Mouse (Mus musculus): ENCODE results near the gene Cdkn2aipnl. TPM values are rescaled to one million over a fixed set of nuclear protein-coding genes. Genes with fewer than 3 reads are reported as not detected.

The Cdkn2aipnl gene
- 23.9 TPM for polyA plus RNA-seq (2014; fragmentation: Illumina TruSeq; extraction: RNeasy Lipid Tissue Mini Kit (QIAGEN cat#74804); ENCODE audit: low replicate concordance)

GRCm38 (mm10) chr11:51967443-51968401 lies at the start of gene Cdkn2aipnl:
Cdkn2aipnl (plus strand) TSS chr11:51967661.

DNA sequence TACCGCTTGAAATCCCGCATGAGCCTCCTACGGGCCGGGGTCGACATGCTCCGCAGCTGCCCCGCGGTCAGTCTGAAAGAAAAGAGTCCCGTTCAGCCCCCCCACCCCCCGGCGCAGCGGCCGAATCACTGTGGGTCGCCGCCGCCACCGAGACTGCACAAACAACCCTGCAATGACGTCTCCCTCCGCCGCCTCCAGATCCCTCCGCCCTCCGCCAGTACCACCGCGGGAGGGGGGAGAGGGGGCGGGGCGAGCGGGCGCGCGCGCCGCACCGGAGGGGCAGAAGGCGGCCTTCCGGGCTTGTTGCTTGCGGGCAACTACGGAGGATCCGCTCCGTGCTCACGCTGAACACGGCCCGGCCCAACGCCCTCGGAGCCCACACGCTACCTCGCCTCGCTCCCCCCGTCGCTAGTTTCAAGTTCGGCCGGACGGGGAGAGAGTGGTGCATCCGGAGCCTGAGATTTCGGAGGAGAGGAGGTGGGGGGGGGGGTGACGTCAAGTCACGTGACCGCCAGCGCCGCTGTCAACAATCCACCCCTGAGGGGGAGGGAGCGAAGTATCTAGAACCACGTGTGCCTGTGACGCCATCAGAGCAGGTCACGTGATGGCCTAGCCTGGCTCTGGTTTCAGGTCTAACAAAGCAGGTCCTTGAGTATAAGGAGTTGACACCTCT lies 33.0 kb downstream of the Cdkn2aipnl start, which contains the start of gene Ube2b:
Ube2b (minus strand) TSS at position 473 of the 673 bp plus-strand sequence.

DNA sequence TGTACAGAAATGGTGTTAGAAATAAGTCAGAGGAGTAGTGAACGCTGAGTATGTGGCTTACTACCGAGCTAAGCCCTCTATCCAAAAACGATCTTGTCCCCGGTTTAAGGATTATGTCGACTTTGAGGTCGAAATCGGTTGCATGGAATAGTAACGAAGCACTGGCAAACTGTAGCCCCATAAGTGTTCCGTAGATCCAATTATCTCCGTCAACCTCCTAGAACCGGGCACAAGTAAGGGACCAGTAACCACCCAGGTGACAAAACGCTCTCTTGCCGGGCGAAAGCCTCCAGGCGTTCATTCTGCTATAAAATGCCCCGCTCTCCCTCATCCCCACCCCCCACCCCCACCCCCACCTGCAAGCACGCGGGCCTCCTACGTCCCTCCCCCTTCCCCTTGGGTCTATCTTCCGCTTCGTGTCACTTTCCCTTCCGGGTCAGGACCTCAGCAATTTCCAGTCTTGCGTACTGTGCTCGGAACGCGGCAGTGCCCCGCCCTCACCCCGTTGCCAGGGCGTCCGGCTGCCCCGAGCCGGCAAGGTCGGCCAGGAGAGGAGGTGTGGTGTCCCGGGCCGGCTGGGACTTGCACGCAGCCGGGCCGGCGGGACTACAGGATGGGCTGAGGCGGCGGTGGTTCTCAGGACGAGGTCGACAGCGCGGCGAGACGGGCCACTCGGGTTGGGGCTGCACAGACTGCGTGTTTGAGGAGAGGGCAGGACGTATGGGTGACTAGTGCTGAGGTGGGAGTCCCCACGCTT lies 36.5 kb downstream of the Cdkn2aipnl start, which contains the start of gene Cdkl3:
Cdkl3 (plus strand) TSS at position 450 of the 757 bp plus-strand sequence.

Other genes with a start within 250 kb of the Cdkn2aipnl start
- 142 TPM for gene Sec24a, start 204.0 kb upstream of the Cdkn2aipnl start, polyA plus RNA-seq (2014; fragmentation: Illumina TruSeq; extraction: RNeasy Lipid Tissue Mini Kit (QIAGEN cat#74804); ENCODE audit: low replicate concordance)
- 947 TPM for gene Sar1b, start 204.0 kb upstream of the Cdkn2aipnl start, polyA plus RNA-seq (2014; fragmentation: Illumina TruSeq; extraction: RNeasy Lipid Tissue Mini Kit (QIAGEN cat#74804); ENCODE audit: low replicate concordance)
- gene Jade2, start 110.0 kb upstream of the Cdkn2aipnl start, polyA plus RNA-seq (2014; fragmentation: Illumina TruSeq; extraction: RNeasy Lipid Tissue Mini Kit (QIAGEN cat#74804); ENCODE audit: low replicate concordance), result 1.9 TPM
- 335 TPM for gene Ube2b, start 33.1 kb downstream of the Cdkn2aipnl start, polyA plus RNA-seq (2014; fragmentation: Illumina TruSeq; extraction: RNeasy Lipid Tissue Mini Kit (QIAGEN cat#74804); ENCODE audit: low replicate concordance)
- 9.2 TPM for gene Cdkl3, start 36.6 kb downstream of the Cdkn2aipnl start, polyA plus RNA-seq (2014; fragmentation: Illumina TruSeq; extraction: RNeasy Lipid Tissue Mini Kit (QIAGEN cat#74804); ENCODE audit: low replicate concordance)
- 137 TPM for gene Ppp2ca, start 131.0 kb downstream of the Cdkn2aipnl start, polyA plus RNA-seq (2014; fragmentation: Illumina TruSeq; extraction: RNeasy Lipid Tissue Mini Kit (QIAGEN cat#74804); ENCODE audit: low replicate concordance)
- gene Olfr1373, start 177.9 kb downstream of the Cdkn2aipnl start, polyA plus RNA-seq (2014; fragmentation: Illumina TruSeq; extraction: RNeasy Lipid Tissue Mini Kit (QIAGEN cat#74804); ENCODE audit: low replicate concordance), result not detected
- gene Olfr1371, start 246.3 kb downstream of the Cdkn2aipnl start, polyA plus RNA-seq (2014; fragmentation: Illumina TruSeq; extraction: RNeasy Lipid Tissue Mini Kit (QIAGEN cat#74804); ENCODE audit: low replicate concordance), result not detected

Data from small intestine, adult 10 weeks (tissue).